Mouse (Mus musculus): ENCODE measurements around the gene Slc30a1.

- TF ChIP-seq CTCF (IDR thresholded peaks at IDR 0.05; ENCODE audit: low read depth, low read length) (no peak), POLR2A (IDR thresholded peaks at IDR 0.05; ENCODE audit: extremely low read depth, insufficient read depth, low read length) (no peak)
Observed at GRCm38 (mm10) chr1:191863833-191864550, 42.6 kb upstream of the Slc30a1 start.
